Mouse (Mus musculus) lung, postnatal 0 days (tissue): ENCODE measurements around the gene Rnps1.

Source experiments
- CTCF ChIP-seq: IDR thresholded peaks from 2 replicates; pipeline ENCODE4 v1.5.1; 2016; ENCODE audit warnings: antibody characterized with exemption, mild to moderate bottlenecking
- EP300 ChIP-seq: IDR thresholded peaks from 2 replicates; pipeline ENCODE4 v1.6.1; 2016; ENCODE audit warnings: antibody characterized with exemption, mild to moderate bottlenecking, control low read depth

DNA sequence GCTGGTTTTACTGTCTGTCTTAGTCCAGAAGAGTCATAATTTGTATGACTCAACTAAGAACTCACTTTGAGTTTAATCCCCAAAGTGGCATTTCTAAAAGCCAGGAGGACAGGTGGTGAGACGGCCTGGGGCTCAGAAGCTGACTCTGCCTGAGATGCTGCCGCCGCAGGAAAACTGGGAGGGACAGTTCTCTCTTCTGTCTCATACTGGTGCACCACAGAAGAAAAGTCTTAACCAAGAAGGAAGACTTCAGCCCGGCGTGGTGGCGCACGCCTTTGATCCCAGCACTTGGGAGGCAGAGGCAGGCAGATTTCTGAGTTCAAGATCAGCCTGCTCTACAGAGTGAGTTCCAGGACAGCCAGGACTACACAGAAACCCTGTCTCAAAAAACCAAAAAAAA lies 11.5 kb downstream of the Rnps1 start:
- TF ChIP-seq CTCF (no peak), EP300 (no peak)
